Mouse (Mus musculus) kidney, postnatal 36 days (tissue): ENCODE results near the gene Tagln2.

Experiments
- DNase-seq, 2 experiments: peaks; one replicate each; pipeline ENCODE4 v3.0.0; 2021 to 2022; ENCODE audit warnings: mixed read lengths in 2 of 2

The Tagln2 gene

GRCm38 (mm10) chr1:172499765-172500441 is at the start of gene Tagln2:
Tagln2 (plus strand) TSS chr1:172500047.
- DNase-seq, result peak; percentile 94 to 95

DNA sequence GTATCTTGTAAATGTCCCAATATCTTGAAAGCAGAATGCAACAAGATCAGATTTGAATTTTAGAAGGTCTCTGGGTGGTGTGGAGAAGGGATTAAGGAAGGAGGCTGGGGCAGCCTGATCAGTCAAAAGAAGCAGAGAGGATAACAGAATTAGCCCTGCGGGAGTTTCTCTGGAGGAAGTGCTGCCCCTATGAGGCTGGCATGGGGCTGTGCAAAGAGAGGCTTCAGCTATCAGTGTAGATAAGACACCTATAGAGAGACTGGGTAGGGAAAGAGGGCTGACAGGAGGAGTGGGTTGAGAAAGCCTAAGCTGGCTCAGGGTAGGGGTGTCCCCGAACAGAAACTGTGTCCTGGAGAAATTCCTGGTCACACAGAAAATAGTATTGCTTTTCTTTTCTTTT is 49.6 kb upstream of the Tagln2 start:
- no peak for DNase-seq

DNA sequence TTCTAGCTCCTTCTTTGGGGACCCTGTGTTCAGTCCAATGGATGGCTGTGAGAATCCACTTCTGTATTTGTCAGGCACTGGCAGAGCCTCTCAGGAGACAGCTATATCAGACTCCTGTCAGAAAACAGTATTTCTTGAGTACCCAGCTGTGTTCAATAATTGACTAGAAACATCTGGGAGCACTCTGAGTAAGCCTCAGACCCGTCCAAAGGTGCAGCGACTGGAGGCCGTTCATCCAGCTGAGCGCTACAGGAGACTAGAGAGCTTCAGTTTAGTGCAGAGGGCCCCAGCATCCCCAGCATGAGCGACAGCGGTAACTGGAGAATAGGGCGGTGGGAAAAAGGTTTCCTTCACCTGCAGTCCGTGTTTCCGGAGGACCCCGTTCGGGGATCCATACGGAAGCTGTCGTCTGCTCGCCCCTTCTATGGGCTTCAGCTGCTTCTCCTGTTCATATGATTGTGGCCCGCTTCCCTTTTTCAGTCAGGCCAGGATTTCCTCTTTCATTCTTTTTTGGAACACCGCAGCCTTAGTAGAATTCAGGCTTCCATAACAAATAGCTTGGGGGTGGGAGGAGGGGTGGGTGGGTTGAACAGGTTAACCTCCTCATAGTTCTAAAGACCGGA is 48.9 kb upstream of the Tagln2 start:
- DNase-seq, result peak in 1 of 2 experiments; percentile 28

GRCm38 (mm10) chr1:172452911-172453310 is 46.9 kb upstream of the Tagln2 start:
- peak; percentile 38 to 43 for DNase-seq

DNA sequence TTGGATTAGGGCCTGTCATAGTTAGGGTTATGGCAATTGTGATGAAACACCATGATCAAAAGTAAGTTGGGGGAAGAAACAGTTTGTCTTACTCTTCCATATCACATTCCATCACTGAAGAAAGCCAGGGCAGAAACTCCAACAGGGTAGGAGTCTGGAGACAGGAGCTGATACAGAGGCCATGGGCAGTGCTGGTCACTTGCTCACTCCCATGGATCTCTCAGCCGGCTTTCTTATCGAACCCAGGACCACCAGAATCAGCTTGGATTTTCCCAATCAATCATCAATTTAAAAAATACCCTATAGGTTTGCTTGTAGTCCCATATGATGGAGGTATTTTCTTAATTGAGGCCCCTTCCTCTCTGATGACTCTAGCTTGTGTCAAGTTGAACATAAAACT is 46.0 kb upstream of the Tagln2 start:
- DNase-seq, result no peak

GRCm38 (mm10) chr1:172455416-172455815 is 44.4 kb upstream of the Tagln2 start:
- DNase-seq, result no peak

- DNase-seq, result no peak
These were observed 43.7 kb upstream of the Tagln2 start for GRCm38 (mm10) chr1:172456001-172456677.

DNA sequence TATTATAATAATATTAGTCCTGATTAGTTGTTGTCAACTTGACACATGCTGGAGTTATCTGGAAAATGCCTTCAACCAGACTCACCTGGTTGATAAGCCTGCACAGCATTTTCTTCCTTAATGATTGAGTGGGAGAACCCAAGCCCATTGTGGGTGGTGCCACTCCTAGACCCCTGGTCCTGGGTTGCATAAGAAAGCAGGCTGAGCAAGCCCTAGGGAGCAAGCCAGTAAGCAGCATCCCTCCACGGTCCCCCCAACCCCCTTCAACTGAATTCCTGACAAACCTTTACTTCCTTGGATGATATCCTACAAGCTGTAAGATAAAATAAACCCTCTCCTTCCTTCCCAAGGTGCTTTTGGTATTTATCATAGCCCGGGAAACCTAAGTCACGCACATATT is 42.7 kb upstream of the Tagln2 start:
- no peak for DNase-seq

- DNase-seq, result no peak
These were observed 41.8 kb upstream of the Tagln2 start for GRCm38 (mm10) chr1:172458041-172458440.

DNA sequence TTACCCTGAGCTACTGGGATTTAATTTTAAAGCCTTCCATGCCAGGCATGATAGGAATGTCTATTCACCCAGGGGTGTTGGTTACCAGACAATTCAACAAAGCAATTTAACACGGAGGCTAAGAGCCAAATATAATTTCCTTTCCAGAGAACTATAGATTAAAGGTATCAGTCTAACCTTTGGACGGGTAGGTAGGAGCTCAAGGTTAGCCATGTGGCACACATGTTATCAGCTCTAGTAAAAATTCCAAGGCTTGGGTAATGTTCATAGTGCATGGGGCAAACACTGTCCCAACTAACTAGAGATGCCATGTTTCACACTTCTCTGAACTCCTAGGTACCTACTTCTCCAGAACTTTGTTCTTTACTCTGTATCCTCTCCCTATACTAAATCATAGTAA is 38.2 kb upstream of the Tagln2 start:
- no peak for DNase-seq

DNA sequence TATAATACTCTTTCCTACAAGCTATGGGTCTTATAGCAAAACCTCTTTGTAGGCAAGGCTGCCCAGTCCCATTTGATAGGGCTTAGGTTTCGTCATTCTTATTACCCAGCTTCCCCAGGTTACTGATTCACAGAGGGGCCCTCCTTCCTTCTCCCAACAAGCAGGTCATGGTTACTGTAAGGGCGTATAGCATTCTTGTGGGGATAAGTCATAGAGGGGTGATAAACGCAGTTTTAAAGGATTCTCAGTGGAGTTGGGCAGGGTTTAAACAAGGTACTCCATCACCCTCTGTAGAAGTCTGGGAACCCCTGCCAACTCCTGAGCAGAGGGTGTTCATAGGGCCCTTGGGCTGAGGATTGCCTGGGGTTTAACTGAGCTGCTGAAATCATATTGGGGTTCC is 37.3 kb upstream of the Tagln2 start:
- no peak for DNase-seq

- DNase-seq, result no peak
These were observed 36.2 kb upstream of the Tagln2 start for GRCm38 (mm10) chr1:172463387-172464333.

- no peak for DNase-seq
These were observed 31.5 kb upstream of the Tagln2 start for GRCm38 (mm10) chr1:172468301-172468877.

DNA sequence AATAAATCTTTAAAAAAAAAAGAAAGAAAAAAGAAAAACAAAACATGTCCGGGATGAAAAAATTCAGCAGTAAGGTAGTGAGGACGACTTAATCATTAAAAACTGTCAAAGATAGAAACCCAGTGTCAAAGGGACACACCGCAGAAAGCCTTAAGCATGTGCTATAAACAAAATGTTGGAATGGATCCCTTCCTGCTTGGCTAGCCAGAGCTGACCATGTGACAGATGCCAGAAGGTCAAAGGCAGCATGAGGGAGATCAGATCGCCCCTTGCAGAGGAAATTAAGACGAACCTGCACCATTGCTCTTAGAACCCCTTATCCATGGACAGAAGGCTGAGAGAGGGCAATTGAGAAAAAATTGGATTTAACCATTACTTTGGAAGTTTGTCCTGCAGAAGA is 30.5 kb upstream of the Tagln2 start:
- peak; percentile 44 to 47 for DNase-seq

DNA sequence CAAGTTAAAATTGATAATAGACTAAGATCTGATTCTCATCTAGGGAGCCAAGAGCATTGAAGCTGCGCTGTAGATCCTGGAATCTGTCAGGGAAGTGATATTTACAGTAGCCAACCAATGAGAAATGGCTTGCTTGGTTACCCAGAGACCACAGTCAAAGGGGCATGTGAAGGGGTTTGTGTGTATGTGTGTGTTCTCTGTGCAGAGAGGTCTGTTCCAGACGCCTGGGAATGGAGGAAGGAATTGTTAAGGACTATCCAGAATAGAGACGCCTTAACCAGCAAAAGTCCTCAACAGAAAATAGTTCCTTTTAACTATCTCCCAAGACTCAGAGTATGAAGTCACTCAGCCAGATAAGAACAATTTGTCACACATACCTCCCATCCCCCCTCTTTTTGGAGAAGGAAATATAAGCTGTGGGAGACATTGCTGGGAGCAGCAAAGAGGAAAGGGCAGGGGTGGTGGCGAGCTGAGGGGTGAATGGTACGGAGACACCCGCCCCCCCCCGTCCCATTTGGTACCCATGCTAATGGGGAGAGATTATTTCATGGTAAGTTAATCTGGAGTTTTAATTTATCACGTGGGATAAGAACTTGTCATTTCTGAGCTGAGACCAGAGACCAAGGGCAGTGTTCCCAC is 29.9 kb upstream of the Tagln2 start:
- DNase-seq, result no peak

GRCm38 (mm10) chr1:172472909-172473308 is 26.9 kb upstream of the Tagln2 start:
- DNase-seq, result no peak

- no peak for DNase-seq
These were observed 25.7 kb upstream of the Tagln2 start for GRCm38 (mm10) chr1:172474196-172474595.

- DNase-seq, result no peak
These were observed 24.6 kb upstream of the Tagln2 start, which contains the start of gene Slamf9 for GRCm38 (mm10) chr1:172475054-172475741. Slamf9 (plus strand) TSS chr1:172475358.

- DNase-seq, result no peak
These were observed 21.8 kb upstream of the Tagln2 start for GRCm38 (mm10) chr1:172478020-172478419.

DNA sequence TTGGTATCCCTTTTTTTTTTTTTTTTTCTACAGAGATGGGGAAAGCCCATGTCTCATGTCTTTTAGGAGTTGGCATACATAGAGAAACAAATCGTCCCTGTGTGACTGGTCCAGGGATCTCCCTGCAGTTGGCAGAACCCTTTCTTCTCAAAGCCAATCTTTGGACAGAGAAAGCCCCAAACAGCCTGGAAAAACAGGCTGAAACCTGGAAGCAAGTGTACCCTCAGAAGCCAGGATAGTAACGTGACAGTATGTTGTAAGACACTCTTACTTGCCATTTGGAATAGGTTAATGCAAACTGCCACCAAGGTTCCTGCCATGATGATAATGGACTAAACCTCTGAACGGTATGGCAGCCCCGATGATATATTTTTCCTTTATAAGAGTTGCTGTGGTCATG is 19.5 kb upstream of the Tagln2 start:
- no peak for DNase-seq

GRCm38 (mm10) chr1:172481111-172481510 is 18.7 kb upstream of the Tagln2 start:
- DNase-seq, result no peak
